Mouse (Mus musculus): Measurements from ENCODE around the gene Msmp.

Msmp gene

GRCm38 (mm10) chr4:43561997-43562768, 22.1 kb downstream of the Msmp start, which contains the start of the genes Creb3 and Tln1:
TSS of gene Creb3 (plus strand) at chr4:43562332.
TSS of gene Tln1 (minus strand) at chr4:43562691.
- CTCF ChIA-PET: interaction anchor here (1.5 kb wide), 1 partner anchor 10 kb away, joined by 5 read pairs; no protein-coding TSS in a partner anchor

GRCm38 (mm10) chr4:43561436-43561996, 22.8 kb downstream of the Msmp start:
- CTCF ChIA-PET: interaction anchor here (0.7 kb wide), 1 partner anchor 14 kb away, joined by 4 read pairs; no protein-coding TSS in a partner anchor

GRCm38 (mm10) chr4:43560976-43561375, 23.3 kb downstream of the Msmp start:
- CTCF ChIA-PET: interaction anchor here (0.7 kb wide), 2 partner anchors 14 to 129 kb away, joined by 3 to 4 read pairs; no protein-coding TSS in a partner anchor

GRCm38 (mm10) chr4:43560243-43560611, 24.1 kb downstream of the Msmp start:
- CTCF ChIA-PET: interaction anchor here (0.7 kb wide), 2 partner anchors 9 to 129 kb away, joined by 3 to 5 read pairs; no protein-coding TSS in a partner anchor

GRCm38 (mm10) chr4:43559519-43560242, 24.6 kb downstream of the Msmp start:
- CTCF ChIA-PET: no interaction called here

GRCm38 (mm10) chr4:43558631-43559356, 25.5 kb downstream of the Msmp start:
- CTCF ChIA-PET: interaction anchor here (0.6 kb wide), 2 partner anchors 80 to 394 kb away, joined by 10 read pairs; no protein-coding TSS in a partner anchor

- CTCF ChIA-PET: interaction anchor here (0.5 to 0.6 kb wide), 2 partner anchors 76 to 393 kb away, joined by 3 to 10 read pairs; no protein-coding TSS in a partner anchor
Observed at GRCm38 (mm10) chr4:43558028-43558630, 26.2 kb downstream of the Msmp start.

GRCm38 (mm10) chr4:43555926-43556325, 28.4 kb downstream of the Msmp start:
- CTCF ChIA-PET: no interaction called here

- CTCF ChIA-PET: no interaction called here
Observed at GRCm38 (mm10) chr4:43553891-43554290, 30.4 kb downstream of the Msmp start.

- CTCF ChIA-PET: interaction anchor here (1.7 kb wide), 1 partner anchor 10 kb away, joined by 5 read pairs; the partner anchor contains the start of genes Creb3 and Tln1
Observed at GRCm38 (mm10) chr4:43552437-43552836, 31.9 kb downstream of the Msmp start.

- CTCF ChIA-PET: interaction anchor here (1.7 kb wide), 1 partner anchor 11 kb away, joined by 5 read pairs; the partner anchor contains the start of genes Creb3 and Tln1
Observed at GRCm38 (mm10) chr4:43551854-43552253, 32.4 kb downstream of the Msmp start.

GRCm38 (mm10) chr4:43549055-43549454, 35.2 kb downstream of the Msmp start:
- CTCF ChIA-PET: no interaction called here

- CTCF ChIA-PET: interaction anchor here (0.6 kb wide), 1 partner anchor 14 kb away, joined by 4 read pairs; no protein-coding TSS in a partner anchor
Observed at GRCm38 (mm10) chr4:43547160-43547559, 37.1 kb downstream of the Msmp start.

- CTCF ChIA-PET: interaction anchor here (0.6 kb wide), 1 partner anchor 15 kb away, joined by 4 read pairs; no protein-coding TSS in a partner anchor
Observed at GRCm38 (mm10) chr4:43546375-43547047, 37.8 kb downstream of the Msmp start.

- CTCF ChIA-PET: no interaction called here
Observed at GRCm38 (mm10) chr4:43542044-43542443, 42.2 kb downstream of the Msmp start.

GRCm38 (mm10) chr4:43536031-43536430, 48.3 kb downstream of the Msmp start:
- CTCF ChIA-PET: interaction anchor here (0.6 kb wide), 1 partner anchor 16 kb away, joined by 3 read pairs; no protein-coding TSS in a partner anchor

- CTCF ChIA-PET: no interaction called here
Observed at GRCm38 (mm10) chr4:43535628-43536027, 48.7 kb downstream of the Msmp start.

- CTCF ChIA-PET: no interaction called here
Observed at GRCm38 (mm10) chr4:43533270-43533669, 51.0 kb downstream of the Msmp start.
